Mouse (Mus musculus) brain, embryonic 14.5 days (tissue): ENCODE data around the gene Figla.

Source experiments
- CTCF ChIP-seq: fragments of 200-500 bp; IDR thresholded peaks from 2 replicates; pipeline ENCODE4 v1.5.1; 2012; ENCODE audit warnings: inconsistent platforms, mild to moderate bottlenecking, moderate library complexity, borderline replicate concordance; ENCODE audit not compliant: insufficient read depth, insufficient read length; ENCODE audit errors: extremely low read depth
- POLR2A ChIP-seq: fragments of 200-500 bp; IDR thresholded peaks from 2 replicates; pipeline ENCODE4 v1.6.1; 2012; ENCODE audit warnings: mild to moderate bottlenecking, inconsistent platforms, borderline replicate concordance; ENCODE audit not compliant: poor library complexity, insufficient read depth, insufficient read length, severe bottlenecking; ENCODE audit errors: extremely low read depth

- TF ChIP-seq CTCF (no peak), POLR2A (no peak)
Observed at GRCm38 (mm10) chr6:86067145-86067544, 51.2 kb downstream of the Figla start.
